Mouse (Mus musculus): ENCODE measurements around the gene Gorasp2.

The Gorasp2 gene

GRCm38 (mm10) chr2:70751655-70752054, 90.3 kb downstream of the Gorasp2 start:
- no peak for DNase-seq

- no peak for DNase-seq
Observed at GRCm38 (mm10) chr2:70752149-70752548, 90.8 kb downstream of the Gorasp2 start.
